Mouse (Mus musculus): Measurements from ENCODE around the gene Gm8906.
"Not testable (repeated sequence)": the region's sequence is repeated elsewhere in the genome, so short reads cannot be mapped to it uniquely, and the experiment has no call there.

The Gm8906 gene

DNA sequence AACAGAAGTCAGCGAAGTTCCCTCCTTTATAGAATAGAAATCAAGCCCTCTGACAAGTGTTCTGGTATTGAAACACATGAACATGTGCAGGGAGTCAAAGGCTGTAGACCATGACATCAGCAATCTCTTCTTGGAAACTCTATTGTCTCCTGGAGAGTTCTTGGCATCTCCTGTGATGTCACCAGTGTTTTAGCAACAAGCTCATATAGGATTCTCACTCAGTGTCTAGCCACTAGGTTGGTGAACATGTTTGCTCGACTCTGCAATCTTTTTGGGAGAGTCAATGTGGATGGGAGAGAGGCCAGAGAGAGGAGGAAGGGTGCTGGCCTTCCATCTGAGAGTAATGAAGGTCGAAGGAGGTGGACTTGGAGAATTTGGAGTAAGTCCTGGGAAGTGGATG, at the start of gene Gm8906:
Gene Gm8906 (plus strand): TSS at position 301 of the 400 bp plus-strand sequence.
- not testable (repeated sequence) for DNase-seq (ENCODE audit: low read depth, low spot score)
